Mouse (Mus musculus) G1E (cell line): ENCODE measurements around the gene Tbl3.

Source experiments
- CTCF ChIP-seq: IDR thresholded peaks from 2 replicates; pipeline ENCODE4 v1.5.1; 2012; ENCODE audit warnings: low read depth, low read length, inconsistent platforms, mixed read lengths
- TAL1 ChIP-seq: conservative IDR thresholded peaks from 2 replicates; pipeline ENCODE4 v1.6.1; 2012; ENCODE audit warnings: low read depth, low read length, inconsistent platforms, mixed read lengths

- no peak for TF ChIP-seq TAL1
- no peak for TF ChIP-seq CTCF
These were observed 19.9 kb downstream of the Tbl3 start for GRCm38 (mm10) chr17:24687599-24687998.
